Mouse (Mus musculus): Measurements from ENCODE around the gene Ttc28.

The Ttc28 gene

DNA sequence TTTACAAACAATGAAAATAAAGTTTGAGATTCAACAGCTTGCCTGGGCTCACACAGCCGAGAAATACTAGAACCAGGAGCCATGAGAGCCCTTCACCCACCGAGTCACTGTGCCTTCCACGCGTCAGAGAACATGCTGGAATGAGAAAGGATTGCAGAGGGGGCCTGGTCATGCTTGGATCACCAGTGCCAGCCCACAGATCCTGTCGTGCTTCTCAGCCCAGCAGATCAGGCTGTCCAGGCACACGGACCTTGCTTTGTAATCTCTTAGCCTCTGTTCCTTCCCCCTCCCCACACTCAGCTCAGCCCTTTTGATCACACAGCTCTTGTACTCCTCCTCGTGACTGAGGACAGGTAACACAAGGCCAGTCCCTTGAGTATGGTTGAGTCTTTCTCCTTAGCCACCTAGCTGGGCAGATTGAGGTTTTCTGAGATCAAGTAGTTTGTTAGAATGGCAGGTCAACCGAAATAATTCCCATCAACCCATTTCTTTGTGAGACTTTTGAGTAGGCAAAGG, 334.4 kb downstream of the Ttc28 start:
- no peak for DNase-seq (ENCODE audit: low spot score)

- no peak for DNase-seq (ENCODE audit: low spot score)
Observed at GRCm38 (mm10) chr5:111214890-111215289, 335.3 kb downstream of the Ttc28 start.

DNA sequence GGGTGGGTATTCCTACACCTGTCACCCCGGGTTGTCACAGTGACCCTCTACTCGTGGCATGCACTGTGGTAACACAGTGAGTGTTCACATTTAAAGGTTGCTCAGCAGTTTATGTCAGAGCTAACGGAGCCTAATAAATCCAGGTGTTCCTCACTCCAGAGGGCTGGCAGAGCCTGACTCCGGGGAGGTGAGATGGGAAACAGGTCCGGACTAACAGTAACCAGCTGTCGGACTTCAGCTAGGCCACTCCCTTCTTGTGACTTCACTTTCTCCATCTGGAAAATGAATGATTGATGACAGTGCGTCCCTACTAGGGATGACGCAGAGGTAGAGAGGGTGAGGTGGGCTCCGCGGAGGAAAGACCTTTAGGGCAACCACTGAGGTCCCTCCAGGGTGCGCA, 336.1 kb downstream of the Ttc28 start:
- no peak for DNase-seq (ENCODE audit: low spot score)

GRCm38 (mm10) chr5:111216166-111216565, 336.6 kb downstream of the Ttc28 start:
- no peak for DNase-seq (ENCODE audit: low spot score)

DNA sequence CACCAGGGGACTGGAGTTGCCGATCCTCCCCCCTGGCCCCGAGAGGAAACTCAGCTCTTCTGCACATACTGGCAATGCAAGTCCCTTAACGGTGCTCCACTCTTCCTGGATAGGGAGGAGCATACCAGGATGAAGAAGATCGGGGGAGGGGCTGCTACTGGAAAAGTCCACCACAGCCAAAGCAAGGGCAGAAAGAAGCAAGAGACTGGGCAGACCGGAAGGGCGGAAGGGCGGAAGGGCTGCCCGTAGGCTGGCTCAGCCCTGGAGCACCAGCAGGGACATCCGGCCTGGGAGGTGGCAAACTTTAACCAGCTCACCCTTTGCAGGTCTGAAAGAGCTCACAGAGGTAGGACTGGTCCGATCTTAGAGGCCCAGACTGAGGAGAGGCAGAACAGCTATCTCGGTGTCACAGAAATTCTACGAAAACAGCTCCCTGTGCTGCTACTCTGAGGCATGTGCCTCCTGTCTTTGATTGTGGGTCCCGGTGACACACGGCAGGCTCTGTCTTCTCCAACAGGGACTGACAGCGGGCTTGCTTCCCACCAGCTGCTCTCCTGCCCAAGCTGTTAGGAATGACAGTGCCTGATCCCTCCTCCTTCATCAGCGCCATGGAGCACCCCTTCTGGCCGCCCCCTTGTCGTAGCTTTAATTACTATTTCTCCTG, 338.0 kb downstream of the Ttc28 start:
- DNase-seq (ENCODE audit: low spot score) = no peak

DNA sequence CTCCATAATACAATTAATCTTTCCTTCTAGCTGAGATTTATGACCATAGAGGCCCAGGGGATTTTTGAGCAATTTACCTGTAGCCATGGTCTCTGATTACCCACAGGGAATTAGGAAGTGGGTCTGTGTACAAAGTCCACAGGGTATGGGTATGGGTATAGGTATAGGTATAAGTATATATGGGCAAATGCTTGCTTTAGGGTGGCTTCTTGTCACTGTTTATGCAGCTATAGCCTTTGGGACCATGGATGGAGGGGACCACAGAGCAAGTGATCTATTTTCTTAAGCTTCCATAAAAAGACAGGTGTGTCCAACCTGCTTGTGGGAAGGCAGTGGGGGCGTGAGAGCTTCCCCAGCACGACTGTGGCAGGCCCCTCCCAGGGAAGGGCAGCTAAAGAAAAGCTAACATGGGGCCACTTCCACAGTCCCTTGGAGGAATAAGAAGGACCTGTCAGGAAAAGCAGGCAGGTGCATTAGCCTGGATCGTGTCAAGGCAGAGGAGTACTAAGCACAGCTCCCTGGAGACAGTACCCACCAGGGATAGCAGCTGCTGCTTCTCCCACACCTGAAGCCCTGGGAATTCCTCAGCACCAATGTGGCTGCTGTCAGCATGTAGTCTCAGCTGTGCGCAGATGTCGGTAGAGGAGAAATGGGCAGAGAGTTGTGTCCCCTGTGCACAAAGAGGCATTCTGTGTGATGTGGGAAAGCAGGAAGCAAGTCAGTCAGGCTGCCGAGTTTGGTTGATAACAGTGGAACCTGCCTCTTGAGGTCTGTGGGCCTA, 338.7 kb downstream of the Ttc28 start:
- no peak for DNase-seq (ENCODE audit: low spot score)

- DNase-seq (ENCODE audit: low spot score) = no peak
Observed at GRCm38 (mm10) chr5:111218998-111219397, 339.4 kb downstream of the Ttc28 start.

DNA sequence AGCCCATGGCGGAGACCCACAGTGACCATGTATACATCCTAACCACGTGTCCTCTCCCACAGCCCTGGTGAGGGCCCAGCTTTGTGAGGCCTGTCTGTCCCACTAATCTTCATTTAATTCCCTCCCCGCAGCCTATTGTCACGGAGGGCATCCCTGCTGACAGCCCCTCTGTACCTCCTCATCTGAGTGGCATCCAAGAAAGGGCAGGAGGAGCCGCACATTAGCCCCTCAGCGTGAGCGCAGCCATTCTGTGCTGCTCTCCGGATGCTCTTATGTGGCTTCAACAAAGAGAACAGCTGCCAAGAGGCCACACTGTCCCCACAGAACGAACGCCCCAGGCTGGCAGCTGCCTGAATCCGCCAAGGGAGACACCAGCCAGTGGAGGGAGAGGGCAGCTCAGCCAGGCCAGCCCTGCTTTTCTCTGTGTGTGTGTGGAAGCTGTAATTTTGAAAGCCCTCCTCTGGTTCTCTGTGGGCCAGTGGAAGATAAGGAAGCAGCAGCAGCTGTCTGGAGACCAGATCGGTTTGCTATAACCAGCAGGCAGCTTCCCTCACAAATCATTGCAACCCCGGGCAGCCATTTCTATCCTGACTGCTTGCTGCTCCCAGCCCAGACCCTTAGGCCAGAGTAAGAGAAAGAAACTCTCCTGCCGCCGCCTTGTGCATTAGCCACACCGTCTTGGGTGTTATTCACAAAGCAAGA, 341.2 kb downstream of the Ttc28 start:
- peak; percentile 73 for DNase-seq (ENCODE audit: low spot score)

DNA sequence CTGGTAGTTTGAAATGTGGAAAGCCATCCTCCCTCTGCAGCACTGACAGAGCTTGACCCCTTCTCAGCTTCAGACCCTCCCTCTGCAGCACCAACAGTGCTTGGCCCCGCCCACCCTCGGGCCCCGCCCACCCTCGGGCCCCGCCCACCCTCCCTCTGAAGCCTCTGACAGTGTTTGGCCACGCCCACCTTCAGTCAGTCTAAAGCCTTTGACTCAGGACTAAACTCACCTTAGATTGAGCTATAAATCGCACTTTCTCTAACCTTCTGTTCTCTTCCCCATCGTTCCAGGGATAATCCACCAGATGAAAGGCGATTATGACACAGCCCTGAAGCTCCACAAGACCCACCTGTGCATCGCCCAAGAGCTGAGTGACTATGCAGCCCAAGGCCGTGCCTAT, 343.2 kb downstream of the Ttc28 start:
- no peak for DNase-seq (ENCODE audit: low spot score)

- no peak for DNase-seq (ENCODE audit: low spot score)
Observed at GRCm38 (mm10) chr5:111225306-111225705, 345.7 kb downstream of the Ttc28 start.

DNA sequence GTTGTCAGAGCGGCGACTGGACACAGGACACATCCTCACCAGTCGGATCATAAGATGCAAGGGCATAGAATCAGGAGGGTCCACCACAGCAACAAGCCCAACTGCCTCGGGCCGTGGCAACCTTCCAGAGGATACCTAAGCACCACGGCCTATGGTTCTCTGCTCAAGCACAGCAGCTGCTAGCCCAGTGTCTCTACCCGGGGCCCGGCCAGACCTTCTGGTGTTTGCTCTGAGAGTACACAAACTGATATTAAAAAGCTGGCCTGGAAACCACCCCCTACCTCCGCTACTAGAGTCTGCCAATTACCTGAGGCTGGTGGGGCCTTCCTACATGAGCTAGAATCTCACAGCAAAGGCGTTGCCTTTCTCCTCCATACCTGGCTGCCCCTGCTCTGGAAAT, 346.9 kb downstream of the Ttc28 start:
- DNase-seq (ENCODE audit: low spot score) = no peak

DNA sequence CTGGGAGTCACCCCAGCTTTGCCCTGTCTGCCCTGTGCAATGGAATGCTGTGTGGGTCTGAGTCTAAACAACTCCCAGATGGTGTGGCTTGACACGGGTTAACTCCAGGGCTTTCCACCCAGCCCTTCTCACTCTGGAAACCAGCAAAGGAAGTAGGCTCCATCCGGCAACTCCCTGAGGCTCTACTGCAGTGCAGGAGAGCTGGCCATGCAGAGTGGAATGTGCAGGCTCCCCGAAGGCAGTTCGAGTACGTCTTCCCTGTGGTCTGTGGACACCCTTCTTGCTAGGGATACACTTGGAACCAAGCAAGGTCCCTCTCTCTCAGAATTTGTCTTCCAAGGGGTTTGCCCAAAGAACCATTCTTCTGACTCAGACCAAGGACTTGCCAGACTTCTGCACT, 348.2 kb downstream of the Ttc28 start:
- peak; percentile 59 for DNase-seq (ENCODE audit: low spot score)

DNA sequence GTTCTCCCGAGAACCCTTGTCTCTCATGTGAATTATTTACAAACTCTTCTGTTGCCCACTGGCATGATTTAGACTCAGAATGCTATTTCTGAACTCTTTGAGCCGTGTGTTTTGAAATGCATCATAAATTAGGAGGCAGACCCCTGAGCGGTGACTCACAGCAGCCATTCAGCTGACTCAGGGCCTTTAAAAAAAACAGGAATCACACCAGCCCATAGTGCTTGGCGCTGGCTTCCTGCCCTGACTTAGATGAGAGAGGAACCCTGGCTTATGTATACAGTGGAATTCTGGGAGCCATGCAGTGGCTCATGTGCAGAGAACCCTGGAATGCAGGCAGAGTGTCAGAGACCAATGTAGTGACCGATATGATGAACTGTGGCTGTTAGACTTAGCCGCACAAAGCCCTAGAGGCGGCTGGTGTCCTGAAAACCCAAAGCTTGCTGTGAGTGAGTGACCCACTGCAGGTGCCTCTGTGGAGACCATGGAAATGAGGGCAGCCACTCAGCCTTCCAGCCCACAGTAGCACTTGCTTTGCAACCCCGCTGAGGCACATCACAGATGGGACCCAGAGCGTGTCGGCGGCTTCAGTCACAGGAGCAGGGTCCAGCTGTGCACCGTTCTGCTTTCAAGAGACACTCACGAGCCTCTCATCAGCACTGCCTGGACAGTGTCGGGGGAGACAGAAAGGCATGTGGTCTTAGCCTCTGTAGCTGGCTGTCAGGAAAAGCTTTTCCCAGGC, 348.9 kb downstream of the Ttc28 start:
- peak; percentile 70 for DNase-seq (ENCODE audit: low spot score)

DNA sequence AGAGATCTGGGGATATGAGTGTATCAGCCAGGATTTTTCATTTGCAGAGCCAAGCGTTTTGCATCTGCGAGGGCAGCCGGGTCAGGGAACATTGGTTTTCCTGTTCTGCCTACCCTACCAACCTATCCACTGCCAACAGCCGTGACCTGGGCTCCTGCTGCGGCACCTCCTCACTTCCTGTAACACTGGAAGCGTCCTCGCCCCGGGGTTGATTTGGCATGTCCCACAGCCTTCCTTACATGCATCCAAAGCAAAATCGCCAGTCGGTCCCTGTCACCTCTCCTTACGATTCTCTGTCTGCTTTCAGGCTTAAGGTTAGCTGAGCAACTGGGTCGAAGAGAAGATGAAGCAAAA, 349.4 kb downstream of the Ttc28 start:
- DNase-seq (ENCODE audit: low spot score) = no peak

DNA sequence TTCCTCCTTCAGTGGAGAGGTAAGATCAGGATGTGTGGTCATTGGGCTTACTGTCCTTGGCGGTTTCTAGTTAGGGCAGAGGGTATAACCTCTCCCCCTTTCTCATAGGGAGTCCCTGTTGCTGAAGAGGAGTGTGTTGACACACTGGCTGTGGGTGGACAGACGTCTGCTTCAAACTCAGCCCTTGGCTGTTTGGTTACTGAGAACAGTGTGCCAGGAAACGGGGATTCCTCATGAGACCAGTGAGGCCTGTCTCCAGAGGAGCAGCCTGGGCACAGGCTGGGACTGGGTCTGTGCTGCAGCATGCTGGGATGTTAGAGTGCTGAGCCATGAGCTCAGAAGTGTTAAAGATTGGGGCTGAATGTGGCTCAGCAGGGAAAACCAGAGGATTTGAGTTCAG, 350.1 kb downstream of the Ttc28 start:
- DNase-seq (ENCODE audit: low spot score) = no peak

DNA sequence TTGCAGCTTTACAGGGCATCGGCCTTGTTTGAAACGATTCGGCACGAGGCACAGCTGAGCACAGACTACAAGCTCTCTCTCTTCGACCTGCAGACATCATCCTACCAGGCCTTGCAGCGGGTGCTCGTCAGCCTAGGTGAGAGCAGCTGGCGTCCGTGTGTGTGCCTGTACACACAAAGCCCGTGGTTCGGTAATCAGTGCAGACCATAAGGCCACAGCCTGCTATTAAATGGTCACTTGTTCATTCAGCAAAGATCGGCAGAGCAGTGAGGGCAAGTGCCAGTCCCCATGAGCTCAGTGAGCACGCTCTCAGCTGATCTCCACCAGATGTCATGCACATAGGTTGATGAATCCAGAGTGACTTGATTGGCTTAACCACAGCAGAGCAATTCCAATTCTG, 351.4 kb downstream of the Ttc28 start:
- DNase-seq (ENCODE audit: low spot score) = peak; percentile 43

DNA sequence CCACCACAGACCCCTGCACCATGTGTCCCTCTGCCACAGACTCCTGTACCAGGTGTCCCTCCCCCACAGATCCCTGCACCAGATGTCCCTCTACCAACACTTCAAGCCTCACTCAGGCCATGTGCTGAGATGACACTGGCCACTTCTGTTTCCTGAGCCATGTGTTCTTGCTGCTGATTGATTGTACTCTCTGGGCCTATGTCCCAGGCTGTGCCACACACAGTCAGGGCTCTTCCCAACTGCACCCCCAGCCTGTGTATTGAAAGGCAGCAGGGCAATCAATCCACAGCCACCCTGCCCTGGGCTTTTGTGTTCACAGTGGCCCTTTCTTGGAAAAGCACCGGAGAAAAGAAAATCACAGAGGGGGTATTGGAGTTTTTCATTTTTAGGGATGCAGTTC, 352.2 kb downstream of the Ttc28 start:
- peak; percentile 37 for DNase-seq (ENCODE audit: low spot score)

DNA sequence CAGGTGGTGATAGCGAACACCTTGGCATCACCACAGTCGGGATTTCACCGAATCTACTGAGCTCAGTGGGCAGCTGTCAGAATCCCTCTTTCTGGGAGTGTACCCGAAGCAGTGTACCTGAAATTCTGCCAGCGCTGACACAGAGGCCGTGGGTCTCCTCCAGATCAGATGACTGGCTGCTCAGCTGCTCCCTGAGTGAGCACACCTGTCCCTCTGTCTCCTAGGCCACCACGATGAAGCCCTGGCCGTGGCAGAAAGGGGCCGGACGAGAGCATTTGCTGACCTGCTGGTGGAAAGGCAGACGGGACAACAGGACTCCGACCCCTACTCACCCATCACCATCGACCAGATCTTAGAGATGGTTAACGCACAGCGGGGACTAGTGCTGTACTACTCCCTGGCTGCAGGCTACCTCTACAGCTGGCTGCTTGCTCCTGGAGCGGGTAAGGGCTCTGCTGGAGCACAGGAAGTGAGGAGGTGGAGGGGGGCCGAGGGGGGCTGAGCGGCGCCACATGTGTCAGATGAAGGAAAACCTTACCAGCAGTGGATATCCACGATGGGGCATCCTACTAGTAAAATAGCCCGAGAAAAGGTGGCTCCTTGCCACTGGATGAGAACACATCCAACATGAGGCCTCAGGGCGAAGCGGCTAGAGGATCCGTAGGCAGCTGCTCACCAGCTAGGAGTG, 353.6 kb downstream of the Ttc28 start:
- no peak for DNase-seq (ENCODE audit: low spot score)

GRCm38 (mm10) chr5:111235131-111235530, 355.5 kb downstream of the Ttc28 start:
- no peak for DNase-seq (ENCODE audit: low spot score)

DNA sequence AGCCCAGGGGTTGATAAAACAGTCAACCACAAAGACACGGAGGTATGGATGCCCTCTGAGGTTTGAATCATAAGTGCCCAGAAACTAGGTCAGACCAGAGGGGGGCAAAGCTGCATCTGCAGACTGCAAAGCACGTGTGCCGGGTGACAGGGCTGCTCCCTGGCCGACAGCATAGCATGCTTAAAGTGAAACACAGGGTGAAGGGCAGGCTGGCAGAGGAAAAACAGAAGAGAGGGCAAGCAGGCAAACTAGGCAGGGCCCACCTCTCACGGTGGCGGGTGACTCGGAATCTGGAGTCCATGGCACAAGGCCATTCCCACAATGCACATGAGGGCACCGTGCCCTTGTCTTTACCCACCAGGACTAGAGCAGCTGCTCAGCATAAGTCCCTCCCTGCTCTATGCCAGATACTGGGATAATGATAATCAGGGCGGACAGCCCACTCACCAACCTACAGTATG, 357.6 kb downstream of the Ttc28 start:
- DNase-seq (ENCODE audit: low spot score) = no peak

- peak; percentile 53 for DNase-seq (ENCODE audit: low spot score)
Observed at GRCm38 (mm10) chr5:111239223-111239622, 359.6 kb downstream of the Ttc28 start.

All from embryo, embryonic 10 days (tissue).